Mouse (Mus musculus): ENCODE measurements at regions not wholly inside any gene's neighbourhood (a gene's known extent, or its start where the extent isn't known, plus 50 kb on each side); places are given as distances from the start of the nearest gene placed in this dataset.
A peak's percentile ranks its signal among the peaks of the same experiment; 100 is the strongest.

GRCm38 (mm10) chr6:49990522-49990858 is 119.6 kb upstream of the Mpp6 start:
- peak; percentile 37 for DNase-seq (ENCODE audit: low read depth, low spot score)

- no peak for DNase-seq (ENCODE audit: low read depth, low spot score)
These were observed 110.7 kb upstream of the Mpp6 start for GRCm38 (mm10) chr6:49999365-49999764.

- DNase-seq (ENCODE audit: low read depth, low spot score), result no peak
These were observed 102.0 kb upstream of the Mpp6 start for GRCm38 (mm10) chr6:50008074-50008473.

GRCm38 (mm10) chr6:50008869-50009268 is 101.2 kb upstream of the Mpp6 start:
- no peak for DNase-seq (ENCODE audit: low read depth, low spot score)

- no peak for DNase-seq (ENCODE audit: low read depth, low spot score)
These were observed 100.7 kb upstream of the Mpp6 start for GRCm38 (mm10) chr6:50009339-50009738.

- no peak for DNase-seq (ENCODE audit: low read depth, low spot score)
These were observed 100.2 kb upstream of the Mpp6 start for GRCm38 (mm10) chr6:50009856-50010255.

- DNase-seq (ENCODE audit: low read depth, low spot score), result no peak
These were observed 99.0 kb upstream of the Mpp6 start for GRCm38 (mm10) chr6:50011071-50011470.

GRCm38 (mm10) chr6:50011746-50012453 is 98.1 kb upstream of the Mpp6 start:
- DNase-seq (ENCODE audit: low read depth, low spot score), result no peak

GRCm38 (mm10) chr6:50013067-50013466 is 97.0 kb upstream of the Mpp6 start:
- DNase-seq (ENCODE audit: low read depth, low spot score), result no peak

GRCm38 (mm10) chr6:50013842-50014241 is 96.2 kb upstream of the Mpp6 start:
- DNase-seq (ENCODE audit: low read depth, low spot score), result no peak

GRCm38 (mm10) chr6:50027981-50028380 is 82.1 kb upstream of the Mpp6 start:
- DNase-seq (ENCODE audit: low read depth, low spot score), result no peak

- DNase-seq (ENCODE audit: low read depth, low spot score), result no peak
These were observed 80.0 kb upstream of the Mpp6 start for GRCm38 (mm10) chr6:50029895-50030515.

GRCm38 (mm10) chr6:50031356-50031755 is 78.7 kb upstream of the Mpp6 start:
- no peak for DNase-seq (ENCODE audit: low read depth, low spot score)

- no peak for DNase-seq (ENCODE audit: low read depth, low spot score)
These were observed 77.0 kb upstream of the Mpp6 start for GRCm38 (mm10) chr6:50032894-50033595.

GRCm38 (mm10) chr6:50037614-50038013 is 72.4 kb upstream of the Mpp6 start:
- no peak for DNase-seq (ENCODE audit: low read depth, low spot score)

- no peak for DNase-seq (ENCODE audit: low read depth, low spot score)
These were observed 71.7 kb upstream of the Mpp6 start for GRCm38 (mm10) chr6:50038369-50038768.

GRCm38 (mm10) chr6:50041044-50041443 is 69.0 kb upstream of the Mpp6 start:
- no peak for DNase-seq (ENCODE audit: low read depth, low spot score)

- no peak for DNase-seq (ENCODE audit: low read depth, low spot score)
These were observed 67.9 kb upstream of the Mpp6 start for GRCm38 (mm10) chr6:50042127-50042526.

- no peak for DNase-seq (ENCODE audit: low read depth, low spot score)
These were observed 65.9 kb upstream of the Mpp6 start for GRCm38 (mm10) chr6:50044165-50044564.

GRCm38 (mm10) chr6:50046721-50047120 is 63.3 kb upstream of the Mpp6 start:
- DNase-seq (ENCODE audit: low read depth, low spot score), result no peak

GRCm38 (mm10) chr6:50052416-50052815 is 57.6 kb upstream of the Mpp6 start:
- no peak for DNase-seq (ENCODE audit: low read depth, low spot score)

GRCm38 (mm10) chr6:50053086-50053485 is 57.0 kb upstream of the Mpp6 start:
- no peak for DNase-seq (ENCODE audit: low read depth, low spot score)

- no peak for DNase-seq (ENCODE audit: low read depth, low spot score)
These were observed 55.8 kb upstream of the Mpp6 start for GRCm38 (mm10) chr6:50054233-50054632.
